Mouse (Mus musculus) CD4-positive, CD25-positive, alpha-beta regulatory T cell, adult 2 months (primary cell): Measurements from ENCODE around the gene Irf2.

Experiments
- DNase-seq: peaks from one replicate; pipeline ENCODE4 v3.0.0-alpha.2; 2012; ENCODE audit warnings: low read depth, low spot score

Irf2 gene

GRCm38 (mm10) chr8:46875615-46876293 is 136.2 kb downstream of the Irf2 start:
- no peak for DNase-seq

- DNase-seq, result peak; percentile 54
Measured at GRCm38 (mm10) chr8:46881348-46881747, 141.8 kb downstream of the Irf2 start.

DNA sequence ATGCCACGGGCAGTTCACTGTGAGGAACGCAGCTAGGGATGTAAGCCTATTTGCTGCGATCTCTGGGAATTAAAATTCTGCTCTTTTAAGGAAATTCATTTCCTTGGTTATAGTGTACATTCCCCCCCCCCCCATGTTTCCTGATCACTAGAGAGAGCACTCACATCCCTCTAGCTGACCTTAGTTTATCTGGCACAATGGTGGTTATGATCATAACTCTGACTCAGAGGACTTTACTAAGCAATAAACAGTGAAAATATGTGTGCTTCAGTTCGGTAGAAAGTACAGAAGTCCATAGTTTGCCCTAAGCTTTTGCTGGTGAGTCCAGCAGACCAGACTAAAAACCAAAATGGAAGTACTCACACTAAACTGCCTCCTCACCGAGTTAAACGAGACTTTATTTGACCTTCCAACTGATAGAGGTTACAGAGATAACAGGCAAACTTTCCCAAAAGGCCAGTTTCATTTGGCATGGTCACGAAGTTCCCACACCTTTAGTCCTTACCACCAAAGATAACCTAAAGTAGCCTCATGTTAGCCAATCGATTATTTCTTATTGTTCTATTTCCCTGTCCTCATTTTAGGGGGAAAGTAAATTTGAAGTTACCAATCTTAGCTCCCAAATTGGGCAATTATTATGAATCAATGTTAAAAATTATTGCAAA is 142.4 kb downstream of the Irf2 start:
- DNase-seq, result no peak

DNA sequence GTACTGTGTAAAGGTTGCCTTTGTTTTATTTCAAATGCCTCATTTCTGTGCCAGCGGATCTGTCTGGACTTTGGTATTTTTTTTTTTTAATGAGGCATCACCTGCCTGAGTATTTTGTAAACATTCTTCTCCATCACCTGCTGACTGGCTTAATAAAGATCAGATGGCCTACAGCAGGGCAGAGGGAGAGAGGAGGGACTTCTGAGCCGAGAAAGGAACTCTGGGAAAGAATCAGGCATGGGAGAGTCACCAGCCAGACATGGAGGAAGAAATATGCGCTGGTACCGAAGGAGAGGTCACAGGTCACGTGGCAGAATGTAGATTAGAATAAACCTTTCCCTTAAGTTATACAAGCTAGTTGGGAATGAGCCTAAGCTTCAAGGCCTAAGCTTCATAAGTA is 143.2 kb downstream of the Irf2 start:
- DNase-seq, result no peak

- DNase-seq, result no peak
Measured at GRCm38 (mm10) chr8:46883232-46884000, 143.9 kb downstream of the Irf2 start.

- no peak for DNase-seq
Measured at GRCm38 (mm10) chr8:46885786-46886185, 146.3 kb downstream of the Irf2 start.

GRCm38 (mm10) chr8:46886216-46886615 is 146.7 kb downstream of the Irf2 start:
- no peak for DNase-seq

GRCm38 (mm10) chr8:46887396-46887795 is 147.9 kb downstream of the Irf2 start:
- DNase-seq, result no peak

- DNase-seq, result no peak
Measured at GRCm38 (mm10) chr8:46888575-46888974, 149.0 kb downstream of the Irf2 start.

DNA sequence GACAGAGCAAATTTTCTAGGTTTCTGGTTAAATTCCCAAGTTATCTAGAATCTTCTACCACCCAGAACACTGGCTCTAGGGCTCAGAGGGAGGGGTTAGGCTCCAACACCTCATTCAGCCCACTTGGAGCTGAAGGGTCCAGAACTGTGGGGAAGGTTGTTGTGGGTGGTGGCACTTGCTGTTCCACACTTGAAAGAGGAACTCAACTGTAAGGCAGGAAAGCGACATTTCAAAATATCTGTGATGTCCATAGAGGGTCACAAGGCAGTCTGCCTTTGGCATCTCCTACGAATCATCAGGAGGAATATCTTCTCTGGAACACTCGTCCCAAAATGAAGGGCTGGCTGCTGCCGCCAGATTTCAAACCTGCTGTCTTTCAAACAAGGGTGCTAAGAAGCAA is 150.7 kb downstream of the Irf2 start:
- no peak for DNase-seq

DNA sequence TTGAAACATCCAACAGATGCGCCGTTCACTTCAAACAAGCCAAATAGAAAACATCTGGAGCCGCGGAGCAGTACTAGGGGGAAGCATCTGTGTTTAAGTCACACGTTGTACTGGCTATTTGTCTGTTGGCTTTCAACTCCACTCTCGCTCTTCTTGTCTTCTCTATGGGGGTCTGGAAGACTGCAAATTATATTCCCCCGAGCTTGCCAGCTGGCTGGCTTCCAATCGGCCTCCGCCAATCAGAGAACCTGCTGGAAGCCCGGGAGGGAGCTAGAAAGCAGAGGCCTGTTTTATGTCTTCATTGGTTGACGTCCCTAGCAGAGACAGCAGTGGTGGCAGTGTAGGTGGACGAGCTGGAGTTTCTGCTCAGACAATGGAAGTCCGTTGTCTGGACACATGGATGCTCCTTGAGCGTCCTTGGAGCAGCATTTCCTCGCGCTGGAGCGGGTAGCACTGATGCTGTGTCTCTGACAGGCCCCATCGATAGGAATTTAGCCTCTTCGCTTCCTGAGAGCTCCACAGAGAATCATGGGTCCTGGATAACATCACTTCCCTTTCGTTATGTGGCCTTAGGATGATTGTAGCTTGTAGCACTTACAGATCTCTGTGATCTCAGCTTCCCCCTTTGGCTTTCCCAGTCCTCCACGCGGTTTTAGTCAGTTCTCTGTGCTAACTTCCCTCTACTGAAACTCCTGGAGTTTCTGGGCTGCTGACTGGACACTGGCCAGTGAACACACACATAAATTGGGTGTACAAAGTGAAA is 153.2 kb downstream of the Irf2 start:
- no peak for DNase-seq

- DNase-seq, result no peak
Measured at GRCm38 (mm10) chr8:46894385-46894784, 154.9 kb downstream of the Irf2 start.

DNA sequence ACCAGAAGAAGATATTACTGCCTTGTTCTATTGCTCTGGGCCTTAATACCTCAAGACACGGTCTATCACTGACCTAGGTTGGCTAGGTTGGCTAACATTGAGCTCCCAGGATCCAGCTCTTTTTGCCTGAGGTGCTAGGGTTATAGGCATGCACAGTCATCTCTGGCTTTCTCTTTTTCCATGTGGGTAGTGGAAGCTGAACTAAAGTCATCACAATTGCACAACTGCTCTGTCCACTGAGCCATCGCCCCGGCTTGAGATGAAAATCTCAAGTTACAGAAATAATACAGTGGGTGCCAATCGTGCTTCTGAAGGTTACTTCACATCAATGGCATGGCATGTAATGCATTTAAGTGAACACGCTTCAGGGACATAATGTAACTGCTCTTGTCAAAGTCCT is 156.5 kb downstream of the Irf2 start:
- DNase-seq, result no peak

GRCm38 (mm10) chr8:46896704-46897103 is 157.2 kb downstream of the Irf2 start:
- DNase-seq, result no peak
